Mouse (Mus musculus): Measurements from ENCODE around the gene Clybl. TPM values are rescaled to one million over a fixed set of nuclear protein-coding genes. Genes with fewer than 3 reads are reported as not detected.

Gene Clybl
- polyA plus RNA-seq, 1 experiment from 2014 or later, result 29.1 TPM

- ATAC-seq (replicated peaks; ENCODE audit: insufficient number of reproducible peaks, low FRiP score, low TSS enrichment, low read depth) (no peak), DNase-seq (ENCODE audit: low spot score) (no peak)
- 76% methylated on average over 5 of the region's 5 CpGs for WGBS
- H3K9ac ChIP-seq (replicated peaks; ENCODE audit: low read length), result no peak overlapping the region
- H3K4me3 ChIP-seq (ENCODE audit: low read depth, low read length), result no peak overlapping the region
- no peaks in the 10 kb centered on the region for H3K27me3 ChIP-seq (ENCODE audit: control insufficient read depth, insufficient read depth, low read length)
- no peak overlapping the region for H3K27ac ChIP-seq (replicated peaks; ENCODE audit: low read depth, low read length)
- no peaks in the 10 kb centered on the region for H3K4me1 ChIP-seq (ENCODE audit: control insufficient read depth, insufficient read depth, low read length)
- no peak overlapping the region for H3K4me2 ChIP-seq (ENCODE audit: low read depth, low read length)
- no peaks in the 10 kb centered on the region for H3K36me3 ChIP-seq (replicated peaks; ENCODE audit: control insufficient read depth, insufficient read depth, low read depth, low read length)
- H3K9me3 ChIP-seq (replicated peaks; ENCODE audit: control insufficient read depth, low read length), result no peaks in the 10 kb centered on the region
These were observed 27.7 kb downstream of the Clybl start for GRCm38 (mm10) chr14:122209177-122209576.

GRCm38 (mm10) chr14:122213590-122213989 lies 32.1 kb downstream of the Clybl start:
- ATAC-seq (replicated peaks; ENCODE audit: insufficient number of reproducible peaks, low FRiP score, low TSS enrichment, low read depth) (no peak), DNase-seq (ENCODE audit: low spot score) (no peak)
- Histone ChIP-seq H3K9me3 (replicated peaks; ENCODE audit: control insufficient read depth, low read length) (no peaks in the 10 kb centered on the region), H3K36me3 (replicated peaks; ENCODE audit: control insufficient read depth, insufficient read depth, low read depth, low read length) (no peaks in the 10 kb centered on the region), H3K27me3 (ENCODE audit: control insufficient read depth, insufficient read depth, low read length) (no peaks in the 10 kb centered on the region), H3K4me1 (ENCODE audit: control insufficient read depth, insufficient read depth, low read length) (no peaks in the 10 kb centered on the region), H3K4me3 (ENCODE audit: low read depth, low read length) (no peak overlapping the region), H3K4me2 (ENCODE audit: low read depth, low read length) (no peak overlapping the region), H3K9ac (replicated peaks; ENCODE audit: low read length) (no peak overlapping the region), H3K27ac (replicated peaks; ENCODE audit: low read depth, low read length) (no peak overlapping the region)
- 59% methylated on average over 8 of the region's 8 CpGs for WGBS

GRCm38 (mm10) chr14:122214126-122214525 lies 32.6 kb downstream of the Clybl start:
- Histone ChIP-seq H3K36me3 (replicated peaks; ENCODE audit: control insufficient read depth, insufficient read depth, low read depth, low read length) (no peaks in the 10 kb centered on the region), H3K4me2 (ENCODE audit: low read depth, low read length) (no peak overlapping the region), H3K27ac (replicated peaks; ENCODE audit: low read depth, low read length) (no peak overlapping the region), H3K4me1 (ENCODE audit: control insufficient read depth, insufficient read depth, low read length) (no peaks in the 10 kb centered on the region), H3K9ac (replicated peaks; ENCODE audit: low read length) (no peak overlapping the region), H3K4me3 (ENCODE audit: low read depth, low read length) (no peak overlapping the region), H3K27me3 (ENCODE audit: control insufficient read depth, insufficient read depth, low read length) (no peaks in the 10 kb centered on the region), H3K9me3 (replicated peaks; ENCODE audit: control insufficient read depth, low read length) (no peaks in the 10 kb centered on the region)
- 85% methylated on average over 6 of the region's 6 CpGs for WGBS
- no peak for DNase-seq (ENCODE audit: low spot score)
- no peak for ATAC-seq (replicated peaks; ENCODE audit: insufficient number of reproducible peaks, low FRiP score, low TSS enrichment, low read depth)

DNA sequence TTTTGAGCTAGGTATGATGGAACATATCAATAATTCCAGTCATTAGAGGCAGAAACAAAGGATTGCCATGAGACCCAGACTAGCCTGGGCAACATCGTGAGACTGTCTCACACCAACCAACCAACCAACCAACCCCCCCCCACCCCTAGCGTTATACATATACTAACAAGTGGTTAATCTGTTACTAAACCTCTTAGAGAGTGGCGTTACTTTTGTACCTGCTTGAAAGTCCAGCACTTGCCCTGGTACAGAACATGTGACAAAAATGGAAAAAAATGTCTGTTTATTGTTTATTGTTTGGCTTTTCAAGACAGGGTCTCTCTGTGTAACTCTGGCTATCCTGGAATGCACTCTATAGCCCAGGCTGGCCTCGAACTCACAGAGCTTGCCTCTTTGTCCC lies 35.7 kb downstream of the Clybl start:
- ATAC-seq (replicated peaks; ENCODE audit: insufficient number of reproducible peaks, low FRiP score, low TSS enrichment, low read depth) (no peak), DNase-seq (ENCODE audit: low spot score) (no peak)
- Histone ChIP-seq H3K9ac (replicated peaks; ENCODE audit: low read length) (no peak overlapping the region), H3K36me3 (replicated peaks; ENCODE audit: control insufficient read depth, insufficient read depth, low read depth, low read length) (no peaks in the 10 kb centered on the region), H3K9me3 (replicated peaks; ENCODE audit: control insufficient read depth, low read length) (no peaks in the 10 kb centered on the region), H3K4me3 (ENCODE audit: low read depth, low read length) (no peak overlapping the region), H3K27me3 (ENCODE audit: control insufficient read depth, insufficient read depth, low read length) (no peaks in the 10 kb centered on the region), H3K4me2 (ENCODE audit: low read depth, low read length) (no peak overlapping the region), H3K4me1 (ENCODE audit: control insufficient read depth, insufficient read depth, low read length) (no peaks in the 10 kb centered on the region), H3K27ac (replicated peaks; ENCODE audit: low read depth, low read length) (no peak overlapping the region)
- WGBS, result 91% methylated on average over 4 of the region's 4 CpGs

- H3K27me3 ChIP-seq (ENCODE audit: control insufficient read depth, insufficient read depth, low read length), result peaks cover 19% of the 10 kb centered on the region
- H3K9ac ChIP-seq (replicated peaks; ENCODE audit: low read length), result no peak overlapping the region
- no peak overlapping the region for H3K27ac ChIP-seq (replicated peaks; ENCODE audit: low read depth, low read length)
- ATAC-seq (replicated peaks; ENCODE audit: insufficient number of reproducible peaks, low FRiP score, low TSS enrichment, low read depth) (no peak), DNase-seq (ENCODE audit: low spot score) (no peak)
- H3K9me3 ChIP-seq (replicated peaks; ENCODE audit: control insufficient read depth, low read length), result no peaks in the 10 kb centered on the region
- H3K36me3 ChIP-seq (replicated peaks; ENCODE audit: control insufficient read depth, insufficient read depth, low read depth, low read length), result no peaks in the 10 kb centered on the region
- H3K4me3 ChIP-seq (ENCODE audit: low read depth, low read length), result no peak overlapping the region
- H3K4me2 ChIP-seq (ENCODE audit: low read depth, low read length), result no peak overlapping the region
- 0 out of 2 replicates have a peak, but pooled peaks cover 2% of the 10 kb centered on the region for H3K4me1 ChIP-seq (ENCODE audit: control insufficient read depth, insufficient read depth, low read length)
- WGBS, result 76% methylated on average over 10 of the region's 10 CpGs
These were observed 41.5 kb downstream of the Clybl start for GRCm38 (mm10) chr14:122222934-122223374.

DNA sequence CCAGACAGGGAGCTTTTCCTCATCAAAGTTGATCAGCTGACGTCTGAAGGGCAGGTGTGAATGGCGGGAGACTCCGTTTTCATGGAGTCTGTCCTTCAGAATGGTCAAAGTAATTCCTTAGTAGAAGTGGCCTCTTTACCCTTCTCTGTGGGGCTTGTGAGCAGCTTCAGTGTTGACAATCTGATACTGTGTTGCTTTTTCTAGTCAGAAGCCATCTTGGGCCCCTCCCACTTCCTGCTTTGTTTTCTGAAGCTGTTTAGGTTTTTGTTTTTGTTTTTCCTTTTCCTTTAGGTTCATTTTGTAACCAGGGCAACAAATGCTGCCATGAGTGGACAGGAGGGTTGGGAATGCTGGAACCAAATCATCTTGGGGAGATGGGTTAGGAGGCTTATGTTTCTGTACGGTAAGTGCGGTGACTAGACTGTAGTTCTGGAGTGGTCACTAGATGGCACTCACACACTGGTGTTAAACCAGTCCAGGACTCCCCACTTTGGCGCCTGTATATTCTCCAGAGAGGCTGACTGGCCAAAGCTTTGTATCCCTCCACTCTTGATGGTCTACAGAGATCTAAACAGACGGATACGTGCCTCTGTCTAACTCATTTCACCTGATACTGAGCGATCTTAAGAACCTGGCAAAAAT lies 42.1 kb downstream of the Clybl start:
- Histone ChIP-seq H3K9me3 (replicated peaks; ENCODE audit: control insufficient read depth, low read length) (no peaks in the 10 kb centered on the region), H3K4me2 (ENCODE audit: low read depth, low read length) (no peak overlapping the region), H3K4me1 (ENCODE audit: control insufficient read depth, insufficient read depth, low read length) (0 out of 2 replicates have a peak, but pooled peaks cover 2% of the 10 kb centered on the region), H3K27me3 (ENCODE audit: control insufficient read depth, insufficient read depth, low read length) (peaks cover 19% of the 10 kb centered on the region), H3K27ac (replicated peaks; ENCODE audit: low read depth, low read length) (no peak overlapping the region), H3K9ac (replicated peaks; ENCODE audit: low read length) (no peak overlapping the region), H3K4me3 (ENCODE audit: low read depth, low read length) (no peak overlapping the region), H3K36me3 (replicated peaks; ENCODE audit: control insufficient read depth, insufficient read depth, low read depth, low read length) (no peaks in the 10 kb centered on the region)
- 20% methylated on average over 9 of the region's 9 CpGs for WGBS
- ATAC-seq (replicated peaks; ENCODE audit: insufficient number of reproducible peaks, low FRiP score, low TSS enrichment, low read depth), result peak; percentile 84
- peak; percentile 93 for DNase-seq (ENCODE audit: low spot score)

GRCm38 (mm10) chr14:122224103-122224494 lies 42.6 kb downstream of the Clybl start:
- Histone ChIP-seq H3K27ac (replicated peaks; ENCODE audit: low read depth, low read length) (no peak overlapping the region), H3K4me2 (ENCODE audit: low read depth, low read length) (no peak overlapping the region), H3K9ac (replicated peaks; ENCODE audit: low read length) (no peak overlapping the region), H3K9me3 (replicated peaks; ENCODE audit: control insufficient read depth, low read length) (no peaks in the 10 kb centered on the region), H3K4me3 (ENCODE audit: low read depth, low read length) (no peak overlapping the region), H3K4me1 (ENCODE audit: control insufficient read depth, insufficient read depth, low read length) (peaks cover 2% of the 10 kb centered on the region; the same call in 1 of the 2 replicates), H3K27me3 (ENCODE audit: control insufficient read depth, insufficient read depth, low read length) (peaks cover 19% of the 10 kb centered on the region), H3K36me3 (replicated peaks; ENCODE audit: control insufficient read depth, insufficient read depth, low read depth, low read length) (no peaks in the 10 kb centered on the region)
- DNase-seq (ENCODE audit: low spot score) (no peak), ATAC-seq (replicated peaks; ENCODE audit: insufficient number of reproducible peaks, low FRiP score, low TSS enrichment, low read depth) (no peak)
- WGBS, result 48% methylated on average over 6 of the region's 6 CpGs

GRCm38 (mm10) chr14:122224501-122224928 lies 43.0 kb downstream of the Clybl start:
- no peak overlapping the region for H3K4me3 ChIP-seq (ENCODE audit: low read depth, low read length)
- H3K27ac ChIP-seq (replicated peaks; ENCODE audit: low read depth, low read length), result no peak overlapping the region
- DNase-seq (ENCODE audit: low spot score), result no peak
- H3K27me3 ChIP-seq (ENCODE audit: control insufficient read depth, insufficient read depth, low read length), result peaks cover 19% of the 10 kb centered on the region
- no peaks in the 10 kb centered on the region for H3K36me3 ChIP-seq (replicated peaks; ENCODE audit: control insufficient read depth, insufficient read depth, low read depth, low read length)
- no peak overlapping the region for H3K4me2 ChIP-seq (ENCODE audit: low read depth, low read length)
- H3K4me1 ChIP-seq (ENCODE audit: control insufficient read depth, insufficient read depth, low read length), result peaks cover 2% of the 10 kb centered on the region; the same call in 1 of the 2 replicates
- no peak overlapping the region for H3K9ac ChIP-seq (replicated peaks; ENCODE audit: low read length)
- WGBS, result 28% methylated on average over 8 of the region's 8 CpGs
- ATAC-seq (replicated peaks; ENCODE audit: insufficient number of reproducible peaks, low FRiP score, low TSS enrichment, low read depth), result no peak
- no peaks in the 10 kb centered on the region for H3K9me3 ChIP-seq (replicated peaks; ENCODE audit: control insufficient read depth, low read length)

Data from embryonic facial prominence, embryonic 11.5 days (tissue).